Mouse (Mus musculus) lung, postnatal 0 days (tissue): Measurements from ENCODE around the gene Camkv.

Experiments
- CTCF ChIP-seq: IDR thresholded peaks from 2 replicates; pipeline ENCODE4 v1.5.1; 2016; ENCODE audit warnings: antibody characterized with exemption, mild to moderate bottlenecking
- EP300 ChIP-seq: IDR thresholded peaks from 2 replicates; pipeline ENCODE4 v1.6.1; 2016; ENCODE audit warnings: antibody characterized with exemption, mild to moderate bottlenecking, control low read depth

GRCm38 (mm10) chr9:107927749-107928148 lies 7.7 kb upstream of the Camkv start:
- TF ChIP-seq CTCF (no peak), EP300 (no peak)
